Mouse (Mus musculus): ENCODE measurements around the gene Zdhhc18. TPM values are rescaled to one million over a fixed set of nuclear protein-coding genes. Genes with fewer than 3 reads are reported as not detected.

Zdhhc18 gene
- polyA plus RNA-seq (2015; fragmentation: Nextera tagmentation; extraction: Ambion mirVana), result 5.8 and 9.4 TPM in 2 replicates

GRCm38 (mm10) chr4:133649989-133650699, at the start of gene Zdhhc18:
Zdhhc18 (minus strand) TSS chr4:133650154.
- Histone ChIP-seq H3K27ac (ENCODE audit: low read length) (peak within 1 kb of the TSS; percentile 45), H3K27me3 (replicated peaks; ENCODE audit: insufficient read depth, low read length) (no peaks in the 10 kb centered on the region), H3K9me3 (ENCODE audit: low read length) (no peaks in the 10 kb centered on the region), H3K4me2 (replicated peaks; ENCODE audit: low read depth, low read length) (peak within 1 kb of the TSS; percentile 45), H3K36me3 (ENCODE audit: insufficient read depth, low read length) (no peaks in the 10 kb centered on the region), H3K9ac (replicated peaks; ENCODE audit: low read depth) (no peak within 1 kb of the TSS), H3K4me1 (ENCODE audit: insufficient read depth, low read depth, low read length) (no peaks in the 10 kb centered on the region), H3K4me3 (ENCODE audit: low read depth, low read length) (peak within 1 kb of the TSS; percentile 21; the same call in 1 of the 2 replicates)
- WGBS, result 30% methylated on average over 7 of the region's 7 CpGs
- DNase-seq (ENCODE audit: low spot score) (peak; percentile 92), ATAC-seq (peak; percentile 90)
- peak; percentile 84 for TF ChIP-seq CTCF (IDR thresholded peaks at IDR 0.05)
- peak; percentile 42 for TF ChIP-seq EP300 (IDR thresholded peaks at IDR 0.05)

DNA sequence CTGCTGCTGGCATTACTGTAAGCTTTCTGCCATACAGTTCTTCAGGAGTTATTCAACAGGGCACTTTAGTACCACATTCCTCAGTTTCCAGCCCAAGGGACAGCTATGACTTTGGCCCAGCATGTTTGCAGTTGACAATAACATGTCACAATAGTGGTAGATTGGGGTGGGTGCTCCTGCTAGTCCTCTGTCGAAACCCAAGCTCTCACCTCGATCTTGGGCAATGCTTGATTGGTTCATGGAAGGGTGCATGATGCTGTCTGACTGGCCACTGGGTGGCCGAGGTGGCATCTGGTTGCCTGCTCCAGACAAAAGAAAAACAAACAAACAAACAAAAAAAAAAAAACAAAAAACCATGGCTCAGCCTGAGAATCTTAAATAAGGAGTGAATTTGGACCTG, 45.4 kb upstream of the Zdhhc18 start:
- no peak for ATAC-seq
- Histone ChIP-seq H3K36me3 (ENCODE audit: insufficient read depth, low read length) (peaks cover 51% of the 10 kb centered on the region), H3K4me2 (replicated peaks; ENCODE audit: low read depth, low read length) (no peak overlapping the region), H3K27me3 (replicated peaks; ENCODE audit: insufficient read depth, low read length) (no peaks in the 10 kb centered on the region), H3K27ac (ENCODE audit: low read length) (no peak overlapping the region), H3K4me1 (ENCODE audit: insufficient read depth, low read depth, low read length) (0 out of 2 replicates have a peak, but pooled peaks cover under 1% of the 10 kb centered on the region), H3K4me3 (ENCODE audit: low read depth, low read length) (no peak overlapping the region), H3K9me3 (ENCODE audit: low read length) (no peaks in the 10 kb centered on the region), H3K9ac (replicated peaks; ENCODE audit: low read depth) (no peak overlapping the region)
- TF ChIP-seq CTCF (IDR thresholded peaks at IDR 0.05) (peak; percentile 6; the same call in 1 of the 2 replicates), EP300 (IDR thresholded peaks at IDR 0.05) (no peak)
- 71% methylated on average over 3 of the region's 3 CpGs for WGBS
- no peak for DNase-seq (ENCODE audit: low spot score)

DNA sequence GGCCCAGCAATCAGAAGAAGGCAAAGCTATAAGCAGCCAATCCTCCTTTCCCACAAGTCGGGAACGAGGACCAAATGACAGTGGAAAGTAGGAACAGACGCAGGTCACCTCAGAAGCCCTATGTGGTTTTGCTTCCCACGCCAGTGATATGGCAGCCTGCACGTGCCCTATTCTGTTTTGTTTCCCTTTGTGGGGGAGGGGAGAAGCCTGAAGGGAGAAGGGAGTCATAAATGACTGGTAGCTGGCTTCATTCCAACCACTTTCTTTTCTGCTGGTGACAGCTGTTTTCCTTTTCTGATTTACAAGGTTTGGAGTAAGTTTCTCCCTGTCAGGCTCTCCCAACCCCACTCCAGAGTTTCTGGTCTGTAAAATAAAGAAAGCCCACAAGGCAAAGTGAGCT, 40.3 kb upstream of the Zdhhc18 start:
- ATAC-seq (peak; percentile 29; the same call in 1 of the 2 replicates), DNase-seq (ENCODE audit: low spot score) (peak; percentile 77)
- Histone ChIP-seq H3K36me3 (ENCODE audit: insufficient read depth, low read length) (peaks cover 67% of the 10 kb centered on the region), H3K9ac (replicated peaks; ENCODE audit: low read depth) (no peak overlapping the region), H3K4me3 (ENCODE audit: low read depth, low read length) (no peak overlapping the region), H3K27ac (ENCODE audit: low read length) (no peak overlapping the region), H3K27me3 (replicated peaks; ENCODE audit: insufficient read depth, low read length) (no peaks in the 10 kb centered on the region), H3K4me1 (ENCODE audit: insufficient read depth, low read depth, low read length) (peaks cover 4% of the 10 kb centered on the region; the same call in 1 of the 2 replicates), H3K9me3 (ENCODE audit: low read length) (no peaks in the 10 kb centered on the region), H3K4me2 (replicated peaks; ENCODE audit: low read depth, low read length) (no peak overlapping the region)
- TF ChIP-seq EP300 (IDR thresholded peaks at IDR 0.05) (peak; percentile 27; the same call in 1 of the 2 replicates), CTCF (IDR thresholded peaks at IDR 0.05) (no peak)
- WGBS, result 26% methylated on average over 5 of the region's 5 CpGs

DNA sequence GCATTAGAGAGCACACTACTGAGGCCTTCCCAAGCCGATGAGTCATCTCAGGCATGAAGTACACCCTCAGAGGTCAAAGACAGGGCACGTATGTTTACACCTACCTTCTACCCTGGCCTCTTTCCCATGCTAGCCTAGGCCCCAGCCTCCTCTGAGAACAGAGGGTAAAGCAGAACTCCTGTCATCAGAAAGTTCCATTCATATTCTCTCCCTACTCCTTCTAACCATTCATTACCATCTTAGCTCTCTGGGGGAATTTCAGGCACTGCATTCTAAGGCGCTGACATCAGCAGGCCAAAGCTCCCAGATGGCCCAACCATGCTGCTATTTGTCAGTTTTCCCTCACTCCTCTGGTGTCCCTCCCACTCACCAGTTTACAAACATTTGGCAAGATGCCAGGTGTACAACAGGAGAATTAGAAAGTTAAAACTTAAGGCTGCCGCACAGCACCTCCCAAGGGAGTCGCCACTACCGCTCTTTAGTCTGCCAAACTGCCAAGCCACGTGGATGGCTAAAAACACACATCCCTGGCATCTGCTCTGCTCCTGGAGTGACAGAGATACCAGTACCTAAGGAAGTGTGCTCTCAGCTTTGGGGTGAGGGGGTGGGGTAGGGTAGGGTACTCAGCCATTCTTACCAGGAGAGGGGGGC, 38.6 kb upstream of the Zdhhc18 start:
- ATAC-seq (peak; percentile 81), DNase-seq (ENCODE audit: low spot score) (peak; percentile 69)
- H3K4me3 ChIP-seq (ENCODE audit: low read depth, low read length), result no peak overlapping the region
- no peaks in the 10 kb centered on the region for H3K27me3 ChIP-seq (replicated peaks; ENCODE audit: insufficient read depth, low read length)
- WGBS, result 35% methylated on average over 7 of the region's 7 CpGs
- H3K36me3 ChIP-seq (ENCODE audit: insufficient read depth, low read length), result peaks cover 66% of the 10 kb centered on the region
- no peak overlapping the region for H3K27ac ChIP-seq (ENCODE audit: low read length)
- no peak overlapping the region for H3K9ac ChIP-seq (replicated peaks; ENCODE audit: low read depth)
- H3K4me2 ChIP-seq (replicated peaks; ENCODE audit: low read depth, low read length), result no peak overlapping the region
- H3K9me3 ChIP-seq (ENCODE audit: low read length), result no peaks in the 10 kb centered on the region
- TF ChIP-seq CTCF (IDR thresholded peaks at IDR 0.05), result no peak
- TF ChIP-seq EP300 (IDR thresholded peaks at IDR 0.05), result no peak
- H3K4me1 ChIP-seq (ENCODE audit: insufficient read depth, low read depth, low read length), result peaks cover 4% of the 10 kb centered on the region; the same call in 1 of the 2 replicates

DNA sequence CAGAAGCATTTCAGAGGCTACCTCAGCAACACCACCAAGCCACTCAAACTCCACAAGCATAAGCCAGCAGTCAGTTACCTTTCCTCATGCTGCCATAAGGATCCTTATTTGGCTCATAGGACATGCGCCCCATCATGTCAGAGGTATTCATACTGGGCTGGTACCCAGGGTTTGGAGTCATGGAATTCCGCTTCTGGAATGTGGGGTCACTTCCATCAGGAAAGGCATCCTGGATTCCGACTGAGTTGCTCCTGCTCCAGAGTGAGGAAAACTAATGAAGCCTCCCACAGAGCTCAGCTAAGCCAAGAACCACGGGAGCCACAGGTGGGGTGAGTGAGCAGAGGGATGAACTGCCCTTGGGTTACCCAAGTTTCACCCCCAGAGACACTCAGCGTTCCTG, 37.2 kb upstream of the Zdhhc18 start:
- Histone ChIP-seq H3K27me3 (replicated peaks; ENCODE audit: insufficient read depth, low read length) (no peaks in the 10 kb centered on the region), H3K9ac (replicated peaks; ENCODE audit: low read depth) (no peak overlapping the region), H3K4me2 (replicated peaks; ENCODE audit: low read depth, low read length) (no peak overlapping the region), H3K4me3 (ENCODE audit: low read depth, low read length) (no peak overlapping the region), H3K9me3 (ENCODE audit: low read length) (no peaks in the 10 kb centered on the region), H3K36me3 (ENCODE audit: insufficient read depth, low read length) (peaks cover 65% of the 10 kb centered on the region), H3K4me1 (ENCODE audit: insufficient read depth, low read depth, low read length) (peaks cover 4% of the 10 kb centered on the region; the same call in 1 of the 2 replicates), H3K27ac (ENCODE audit: low read length) (no peak overlapping the region)
- TF ChIP-seq CTCF (IDR thresholded peaks at IDR 0.05) (no peak), EP300 (IDR thresholded peaks at IDR 0.05) (no peak)
- DNase-seq (ENCODE audit: low spot score), result no peak
- ATAC-seq, result no peak
- 88% methylated on average over 5 of the region's 5 CpGs for WGBS

DNA sequence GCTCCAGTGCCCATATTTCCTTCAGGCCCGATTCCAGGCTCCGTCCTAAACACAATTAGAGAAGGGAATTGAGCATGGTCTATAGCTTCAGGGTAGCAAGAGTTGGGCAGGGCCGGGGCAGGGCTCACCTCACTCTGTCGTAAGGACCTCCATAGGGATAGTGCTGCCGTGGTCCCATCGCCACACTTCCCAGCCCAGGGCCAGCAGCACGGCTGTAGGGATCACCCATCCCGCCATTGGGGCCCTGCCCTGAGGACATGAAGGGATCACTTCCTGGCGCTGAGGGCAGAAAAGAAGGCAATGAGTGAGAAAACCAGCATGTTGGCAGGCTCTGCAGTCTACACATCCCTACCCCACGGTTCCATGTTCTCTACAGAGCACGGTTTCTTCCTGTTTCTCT, 36.6 kb upstream of the Zdhhc18 start:
- Histone ChIP-seq H3K4me2 (replicated peaks; ENCODE audit: low read depth, low read length) (no peak overlapping the region), H3K4me1 (ENCODE audit: insufficient read depth, low read depth, low read length) (peaks cover 4% of the 10 kb centered on the region; the same call in 1 of the 2 replicates), H3K27ac (ENCODE audit: low read length) (no peak overlapping the region), H3K9me3 (ENCODE audit: low read length) (no peaks in the 10 kb centered on the region), H3K36me3 (ENCODE audit: insufficient read depth, low read length) (peaks cover 60% of the 10 kb centered on the region), H3K4me3 (ENCODE audit: low read depth, low read length) (no peak overlapping the region), H3K9ac (replicated peaks; ENCODE audit: low read depth) (no peak overlapping the region), H3K27me3 (replicated peaks; ENCODE audit: insufficient read depth, low read length) (no peaks in the 10 kb centered on the region)
- ATAC-seq (no peak), DNase-seq (ENCODE audit: low spot score) (no peak)
- WGBS, result 87% methylated on average over 11 of the region's 11 CpGs
- TF ChIP-seq CTCF (IDR thresholded peaks at IDR 0.05) (no peak), EP300 (IDR thresholded peaks at IDR 0.05) (no peak)
